Mouse (Mus musculus) liver (tissue): ENCODE data around the gene Golga3.

Experiments used
- DNase-seq: peaks from one replicate; pipeline ENCODE4 v3.0.0-alpha.2; 2020; ENCODE audit warnings: mixed read lengths

The Golga3 gene

GRCm38 (mm10) chr5:110232346-110232745, 55.8 kb downstream of the Golga3 start:
- no peak for DNase-seq

GRCm38 (mm10) chr5:110244091-110244490, 67.6 kb downstream of the Golga3 start:
- DNase-seq: no peak

- no peak for DNase-seq
These were observed 90.4 kb downstream of the Golga3 start for GRCm38 (mm10) chr5:110266941-110267340.

- DNase-seq: peak; percentile 94
These were observed 92.9 kb downstream of the Golga3 start, which contains the start of gene Pgam5 for GRCm38 (mm10) chr5:110269141-110270101. TSS of gene Pgam5 (minus strand) at chr5:110269913.

- no peak for DNase-seq
These were observed 93.7 kb downstream of the Golga3 start for GRCm38 (mm10) chr5:110270242-110270641.

GRCm38 (mm10) chr5:110274147-110274546, 97.6 kb downstream of the Golga3 start:
- no peak for DNase-seq

- no peak for DNase-seq
These were observed 98.3 kb downstream of the Golga3 start for GRCm38 (mm10) chr5:110274846-110275245.
